Mouse (Mus musculus): ENCODE data around the gene Ankrd24. TPM values are rescaled to one million over a fixed set of nuclear protein-coding genes. Genes with fewer than 3 reads are reported as not detected.

Ankrd24 gene
- 14.5 and 15.0 TPM in 2 replicates for polyA plus RNA-seq (2015; fragmentation: Nextera tagmentation; extraction: Ambion mirVana)

DNA sequence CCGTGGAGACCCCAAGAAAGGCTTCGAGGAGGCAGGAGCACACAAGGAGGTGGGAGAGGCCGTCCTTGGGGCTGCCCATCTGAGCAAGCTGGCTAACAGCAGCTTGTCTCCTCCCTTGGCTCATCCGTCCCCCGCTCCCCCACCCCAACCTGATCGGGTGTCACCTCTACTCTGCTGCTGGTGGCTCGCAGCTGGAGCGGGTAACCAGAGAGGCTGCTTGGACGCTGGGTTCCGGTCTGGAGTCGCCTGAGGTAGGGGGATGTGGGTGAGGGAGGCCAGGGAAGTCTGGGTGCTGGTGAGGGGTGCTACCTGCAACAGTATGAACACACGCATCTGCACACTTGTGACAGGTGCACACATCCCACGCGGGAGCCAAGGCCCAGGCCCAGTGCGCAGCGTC is at the start of gene Ankrd24:
TSS of gene Ankrd24 (plus strand) at position 151 of the 400 bp plus-strand sequence.
- 72% methylated on average over 16 of the region's 16 CpGs for WGBS
- Histone ChIP-seq H3K9me3 (replicated peaks) (no peaks in the 10 kb centered on the region), H3K27ac (replicated peaks) (peak within 1 kb of the TSS; percentile 90)

DNA sequence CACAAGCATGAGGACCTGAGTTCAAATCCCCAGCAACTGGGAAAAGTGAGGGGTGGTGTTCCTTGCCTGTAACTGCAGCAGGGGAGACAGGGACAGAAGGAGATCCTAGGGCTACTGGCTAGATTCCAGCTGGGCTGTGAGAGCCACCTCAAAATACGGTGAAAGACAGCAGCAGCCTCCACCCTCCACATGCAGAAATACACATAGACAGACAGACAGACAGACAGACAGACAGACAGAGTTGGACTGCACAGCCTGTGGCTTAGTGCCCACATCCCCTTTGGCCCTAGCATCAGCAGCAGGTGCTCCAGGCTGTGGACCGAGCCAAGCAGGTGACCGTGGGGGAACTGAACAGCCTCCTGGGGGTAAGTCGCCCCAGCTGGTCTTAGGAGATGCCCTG is 48.4 kb upstream of the Ankrd24 start:
- ATAC-seq (ENCODE audit: insufficient number of reproducible peaks, low FRiP score, low TSS enrichment, low read depth) = no peak

More for the DNA sequence above, at the start of gene Ankrd24:
- peak within 1 kb of the TSS; percentile 64 for H3K9ac ChIP-seq
- peaks cover 31% of the 10 kb centered on the region for H3K4me1 ChIP-seq
- no peaks in the 10 kb centered on the region for H3K27me3 ChIP-seq
- H3K4me2 ChIP-seq (replicated peaks) = peak within 1 kb of the TSS; percentile 61
- peak within 1 kb of the TSS; percentile 70 for H3K4me3 ChIP-seq (replicated peaks)
- peaks cover 26% of the 10 kb centered on the region for H3K36me3 ChIP-seq
- ATAC-seq (ENCODE audit: insufficient number of reproducible peaks, low FRiP score, low TSS enrichment, low read depth) = no peak

DNA sequence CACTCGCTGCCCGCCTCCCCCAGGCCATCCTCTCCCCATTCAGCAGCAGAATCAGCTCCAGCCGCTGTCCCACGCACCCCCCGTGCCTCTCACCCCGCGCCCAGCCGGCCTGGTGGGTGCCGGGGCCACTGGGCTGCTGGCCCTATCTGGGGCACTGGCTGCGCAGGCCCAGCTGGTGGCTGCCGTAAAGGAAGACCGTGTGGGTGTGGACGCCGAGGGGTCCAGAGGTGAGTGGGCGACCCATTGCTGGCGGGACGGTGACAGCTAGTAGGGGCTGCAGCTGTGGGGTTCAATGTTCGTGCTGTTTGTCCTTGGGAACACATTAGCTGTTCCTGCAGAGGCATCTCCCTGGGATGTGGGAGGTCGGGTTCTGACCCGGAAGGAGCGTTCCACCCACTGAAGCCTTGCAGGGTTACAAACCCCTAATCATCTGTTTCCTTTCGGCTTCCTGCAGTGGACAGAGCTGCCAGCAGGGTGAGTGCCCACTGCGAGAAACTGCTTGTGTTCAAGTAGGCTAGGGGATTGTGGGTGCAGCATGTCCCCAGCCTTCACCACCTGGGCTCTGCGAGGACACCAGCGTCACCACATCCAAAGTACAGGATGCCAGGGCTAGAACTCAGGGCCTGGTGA is 47.8 kb upstream of the Ankrd24 start:
- no peaks in the 10 kb centered on the region; the same call in 1 of the 2 replicates for H3K27me3 ChIP-seq
- peaks cover 40% of the 10 kb centered on the region for H3K36me3 ChIP-seq
- no peaks in the 10 kb centered on the region for H3K9me3 ChIP-seq (replicated peaks)
- H3K4me1 ChIP-seq = peaks cover 63% of the 10 kb centered on the region
- no peak overlapping the region for H3K4me3 ChIP-seq (replicated peaks)
- H3K4me2 ChIP-seq (replicated peaks) = 0 out of 2 replicates have a peak overlapping the region, but pooled peaks have one; percentile 15
- no peak for ATAC-seq (ENCODE audit: insufficient number of reproducible peaks, low FRiP score, low TSS enrichment, low read depth)
- WGBS = 47% methylated on average over 25 of the region's 25 CpGs
- no peak overlapping the region for H3K9ac ChIP-seq
- no peak overlapping the region for H3K27ac ChIP-seq (replicated peaks)

More for the DNA sequence above, 48.4 kb upstream of the Ankrd24 start:
- Histone ChIP-seq H3K9me3 (replicated peaks) (no peaks in the 10 kb centered on the region), H3K36me3 (peaks cover 35% of the 10 kb centered on the region), H3K27me3 (no peaks in the 10 kb centered on the region; the same call in 1 of the 2 replicates), H3K4me2 (replicated peaks) (no peak overlapping the region), H3K4me1 (peaks cover 67% of the 10 kb centered on the region), H3K27ac (replicated peaks) (no peak overlapping the region), H3K9ac (no peak overlapping the region), H3K4me3 (replicated peaks) (no peak overlapping the region)
- WGBS = 68% methylated on average over 4 of the region's 4 CpGs

DNA sequence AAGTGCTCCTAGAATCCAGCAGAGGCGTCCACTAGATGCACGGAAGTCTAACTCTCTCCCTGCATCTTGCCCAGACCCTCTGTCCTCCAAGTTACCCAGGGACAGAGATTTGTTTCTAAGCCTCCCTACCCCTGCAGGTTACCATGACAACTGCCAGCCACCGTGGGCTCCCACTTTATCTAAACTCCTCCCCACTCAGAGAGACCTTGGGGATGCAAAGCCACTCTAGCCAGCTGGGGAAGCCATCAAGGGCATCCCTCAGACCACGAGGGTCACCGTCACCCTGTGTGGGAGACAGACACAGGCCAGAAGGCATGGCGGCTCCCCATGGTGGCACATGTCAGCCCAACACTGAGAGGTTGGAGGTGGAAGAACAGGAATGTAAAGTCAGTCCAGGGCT is 45.0 kb upstream of the Ankrd24 start:
- no peaks in the 10 kb centered on the region for H3K27me3 ChIP-seq
- peaks cover 38% of the 10 kb centered on the region for H3K4me1 ChIP-seq
- no peak overlapping the region for H3K4me3 ChIP-seq (replicated peaks)
- no peaks in the 10 kb centered on the region for H3K9me3 ChIP-seq (replicated peaks)
- WGBS = 73% methylated on average over 6 of the region's 6 CpGs
- no peak overlapping the region for H3K9ac ChIP-seq
- H3K27ac ChIP-seq (replicated peaks) = no peak overlapping the region
- no peak overlapping the region for H3K4me2 ChIP-seq (replicated peaks)
- H3K36me3 ChIP-seq = peaks cover 66% of the 10 kb centered on the region
- ATAC-seq (ENCODE audit: insufficient number of reproducible peaks, low FRiP score, low TSS enrichment, low read depth) = no peak

DNA sequence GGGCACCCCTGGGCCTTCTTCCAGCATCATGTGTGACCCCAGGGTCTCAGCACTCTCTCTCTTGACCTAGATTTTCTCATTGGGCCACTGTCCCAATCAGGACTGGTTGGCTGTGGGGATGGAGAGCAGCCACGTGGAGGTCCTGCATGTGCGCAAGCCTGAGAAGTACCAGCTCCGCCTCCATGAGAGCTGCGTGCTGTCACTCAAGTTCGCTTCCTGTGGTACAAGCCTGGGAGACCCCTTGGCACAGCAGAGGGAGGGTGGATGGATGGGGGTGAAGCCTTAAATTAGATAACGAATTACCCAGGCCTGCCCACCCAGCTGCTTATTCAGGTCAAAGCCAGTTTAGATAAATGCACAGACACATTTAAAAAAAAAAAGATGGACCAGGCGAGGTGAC is 39.6 kb upstream of the Ankrd24 start:
- Histone ChIP-seq H3K9me3 (replicated peaks) (no peaks in the 10 kb centered on the region), H3K27ac (replicated peaks) (no peak overlapping the region), H3K4me3 (replicated peaks) (no peak overlapping the region), H3K36me3 (peaks cover 65% of the 10 kb centered on the region), H3K4me1 (no peaks in the 10 kb centered on the region), H3K9ac (no peak overlapping the region), H3K27me3 (0 out of 2 replicates have a peak, but pooled peaks cover 4% of the 10 kb centered on the region), H3K4me2 (replicated peaks) (no peak overlapping the region)
- ATAC-seq (ENCODE audit: insufficient number of reproducible peaks, low FRiP score, low TSS enrichment, low read depth) = no peak
- 75% methylated on average over 7 of the region's 7 CpGs for WGBS

DNA sequence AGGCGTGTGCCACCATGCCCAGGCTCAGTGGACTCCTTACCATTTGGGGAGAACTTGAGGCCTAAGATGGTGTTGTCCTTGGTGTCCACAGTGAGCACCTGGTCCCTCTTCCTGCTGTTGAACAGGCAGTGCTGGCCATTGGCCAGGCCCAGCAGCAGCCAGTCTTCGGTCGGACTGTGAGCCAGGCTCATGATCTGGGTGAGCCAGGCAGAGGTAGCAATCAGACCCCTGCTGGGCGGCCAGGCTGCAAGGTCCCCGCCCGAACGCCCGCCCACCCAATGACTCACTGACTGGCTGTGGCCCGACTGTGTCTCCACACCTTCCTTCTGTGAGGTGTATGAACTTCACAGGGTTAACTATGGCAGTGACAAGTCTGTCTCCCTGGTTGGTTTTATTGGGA is 36.5 kb upstream of the Ankrd24 start:
- Histone ChIP-seq H3K9ac (no peak overlapping the region), H3K9me3 (replicated peaks) (no peaks in the 10 kb centered on the region), H3K36me3 (peaks cover 38% of the 10 kb centered on the region), H3K4me1 (peaks cover 20% of the 10 kb centered on the region), H3K4me3 (replicated peaks) (no peak overlapping the region), H3K4me2 (replicated peaks) (no peak overlapping the region), H3K27me3 (peaks cover 4% of the 10 kb centered on the region; the same call in 1 of the 2 replicates), H3K27ac (replicated peaks) (no peak overlapping the region)
- no peak for ATAC-seq (ENCODE audit: insufficient number of reproducible peaks, low FRiP score, low TSS enrichment, low read depth)
- 61% methylated on average over 9 of the region's 9 CpGs for WGBS

DNA sequence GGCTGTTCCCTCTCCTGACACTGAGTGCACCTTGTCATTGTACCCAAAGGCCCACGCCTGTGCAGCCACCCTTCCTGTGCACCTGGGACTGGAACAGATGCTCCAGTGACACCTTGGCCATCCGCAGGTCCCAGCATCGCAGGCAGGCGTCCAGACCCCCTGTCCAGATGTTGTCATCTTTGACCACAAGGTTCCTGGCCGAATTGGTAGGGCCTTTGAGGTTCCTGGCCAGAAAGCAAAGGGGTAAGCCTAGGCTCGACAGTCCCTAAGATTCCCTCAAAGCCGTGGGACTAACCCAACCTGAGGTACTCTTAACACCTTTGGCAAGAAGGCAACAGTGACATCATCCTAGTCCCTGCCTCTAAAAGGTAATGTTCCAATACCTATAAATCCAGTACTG is 35.7 kb upstream of the Ankrd24 start:
- WGBS = 79% methylated on average over 7 of the region's 7 CpGs
- Histone ChIP-seq H3K4me1 (peaks cover 28% of the 10 kb centered on the region), H3K4me2 (replicated peaks) (no peak overlapping the region), H3K27me3 (peaks cover 4% of the 10 kb centered on the region; the same call in 1 of the 2 replicates), H3K9me3 (replicated peaks) (no peaks in the 10 kb centered on the region), H3K4me3 (replicated peaks) (no peak overlapping the region), H3K27ac (replicated peaks) (no peak overlapping the region), H3K36me3 (peaks cover 30% of the 10 kb centered on the region), H3K9ac (no peak overlapping the region)
- ATAC-seq (ENCODE audit: insufficient number of reproducible peaks, low FRiP score, low TSS enrichment, low read depth) = no peak

DNA sequence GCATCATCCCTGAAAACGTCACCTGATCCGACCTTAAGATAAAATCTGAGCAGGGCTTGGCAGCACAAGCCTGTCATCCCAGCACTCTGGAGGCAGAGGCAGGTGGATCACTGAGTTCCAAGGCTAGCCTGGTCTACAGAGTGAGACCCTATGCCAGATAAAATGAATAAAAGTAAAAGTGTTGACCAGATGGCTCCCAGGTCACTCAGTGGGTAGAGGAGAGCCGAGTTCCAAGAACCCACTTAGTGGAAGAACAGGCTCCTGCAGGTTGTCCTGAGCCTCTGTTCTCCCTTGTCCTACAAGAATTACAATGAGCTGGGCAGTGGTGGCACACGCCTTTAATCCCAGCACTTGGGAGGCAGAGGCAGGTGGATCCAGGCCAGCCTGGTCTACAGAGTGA is 35.1 kb upstream of the Ankrd24 start:
- Histone ChIP-seq H3K9ac (no peak overlapping the region), H3K9me3 (replicated peaks) (no peaks in the 10 kb centered on the region), H3K27ac (replicated peaks) (no peak overlapping the region), H3K4me2 (replicated peaks) (no peak overlapping the region), H3K27me3 (peaks cover 4% of the 10 kb centered on the region; the same call in 1 of the 2 replicates), H3K36me3 (peaks cover 26% of the 10 kb centered on the region), H3K4me3 (replicated peaks) (no peak overlapping the region), H3K4me1 (peaks cover 34% of the 10 kb centered on the region)
- no peak for ATAC-seq (ENCODE audit: insufficient number of reproducible peaks, low FRiP score, low TSS enrichment, low read depth)
- 66% methylated on average over 4 of the region's 4 CpGs for WGBS

DNA sequence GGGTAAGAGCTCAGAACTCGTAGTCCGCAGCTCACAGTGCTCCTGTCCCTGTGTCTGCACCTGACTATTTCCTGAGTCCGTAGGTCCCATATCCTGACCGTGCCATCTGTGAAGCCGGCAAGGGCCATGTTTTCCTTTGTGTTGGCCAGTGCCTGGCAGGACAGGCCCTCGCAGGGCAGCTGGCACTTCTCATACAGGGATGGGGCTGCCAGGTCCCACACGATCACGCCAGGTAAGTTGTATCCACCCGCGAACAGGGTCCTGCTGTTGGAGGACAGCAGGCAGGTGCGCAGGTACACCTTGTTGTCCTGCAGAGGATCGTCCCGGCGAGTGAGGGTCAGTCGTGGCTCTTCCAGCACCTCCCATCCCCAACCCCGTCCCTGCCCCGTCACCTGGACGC is 34.4 kb upstream of the Ankrd24 start:
- Histone ChIP-seq H3K4me2 (replicated peaks) (no peak overlapping the region), H3K36me3 (peaks cover 19% of the 10 kb centered on the region), H3K4me1 (peaks cover 38% of the 10 kb centered on the region), H3K9ac (no peak overlapping the region), H3K27ac (replicated peaks) (no peak overlapping the region), H3K4me3 (replicated peaks) (no peak overlapping the region), H3K9me3 (replicated peaks) (no peaks in the 10 kb centered on the region), H3K27me3 (peaks cover 4% of the 10 kb centered on the region; the same call in 1 of the 2 replicates)
- no peak for ATAC-seq (ENCODE audit: insufficient number of reproducible peaks, low FRiP score, low TSS enrichment, low read depth)
- 74% methylated on average over 18 of the region's 18 CpGs for WGBS

DNA sequence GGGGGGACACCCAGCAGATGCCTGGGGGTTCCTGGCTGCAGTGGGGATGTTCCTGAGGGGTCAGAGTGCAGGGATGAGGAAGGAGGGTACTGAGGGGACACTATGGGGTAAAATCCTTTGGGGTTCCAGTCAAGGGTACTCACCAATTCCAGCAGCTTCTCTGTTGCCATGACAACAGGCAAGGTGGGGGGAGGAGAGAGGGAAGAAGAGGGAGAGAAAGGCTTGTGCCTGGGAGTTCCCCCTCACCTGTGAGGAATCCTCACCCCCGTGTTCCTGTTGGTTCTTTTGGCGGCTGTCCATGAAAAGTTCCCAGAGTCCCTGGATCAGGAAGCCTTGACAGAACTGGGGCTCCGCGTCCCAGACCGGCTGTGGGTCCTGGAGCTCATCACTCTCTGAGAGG is 32.7 kb upstream of the Ankrd24 start:
- peaks cover 5% of the 10 kb centered on the region; the same call in 1 of the 2 replicates for H3K36me3 ChIP-seq
- no peak overlapping the region for H3K4me2 ChIP-seq (replicated peaks)
- no peak for ATAC-seq (ENCODE audit: insufficient number of reproducible peaks, low FRiP score, low TSS enrichment, low read depth)
- no peak overlapping the region for H3K4me3 ChIP-seq (replicated peaks)
- peaks cover 4% of the 10 kb centered on the region; the same call in 1 of the 2 replicates for H3K27me3 ChIP-seq
- 20% methylated on average over 5 of the region's 5 CpGs for WGBS
- H3K27ac ChIP-seq (replicated peaks) = peak overlapping the region; percentile 69
- H3K9me3 ChIP-seq (replicated peaks) = no peaks in the 10 kb centered on the region
- peaks cover 44% of the 10 kb centered on the region for H3K4me1 ChIP-seq
- no peak overlapping the region for H3K9ac ChIP-seq

DNA sequence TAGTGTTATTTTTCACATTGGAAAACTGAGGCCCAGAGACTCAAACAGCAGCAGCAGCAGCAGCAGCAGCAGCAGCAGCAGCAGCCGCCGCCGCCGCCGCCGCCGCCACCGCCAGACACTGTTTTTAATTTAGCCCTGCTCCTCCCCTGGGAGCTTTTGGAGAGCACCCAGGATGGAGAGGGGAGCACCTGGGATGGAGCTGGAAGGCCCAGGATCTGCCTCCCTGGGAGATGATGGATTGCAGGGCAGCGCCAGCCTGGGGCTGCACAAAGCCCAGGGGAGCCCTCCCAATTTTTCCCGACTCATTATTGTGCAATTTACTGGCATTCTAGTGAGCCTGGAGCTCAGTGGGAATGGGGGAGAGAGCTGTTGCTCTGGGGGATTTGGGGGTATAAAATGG is 31.7 kb upstream of the Ankrd24 start:
- peaks cover 54% of the 10 kb centered on the region for H3K4me1 ChIP-seq

More for the DNA sequence above, 31.7 kb upstream of the Ankrd24 start:
- Histone ChIP-seq H3K9ac (no peak overlapping the region; the same call in 1 of the 2 replicates), H3K27me3 (peaks cover 4% of the 10 kb centered on the region; the same call in 1 of the 2 replicates), H3K36me3 (no peaks in the 10 kb centered on the region), H3K27ac (replicated peaks) (peak overlapping the region; percentile 69), H3K9me3 (replicated peaks) (no peaks in the 10 kb centered on the region), H3K4me2 (replicated peaks) (peak overlapping the region; percentile 46), H3K4me3 (replicated peaks) (peak overlapping the region; percentile 26)
- no peak for ATAC-seq (ENCODE audit: insufficient number of reproducible peaks, low FRiP score, low TSS enrichment, low read depth)
- WGBS = 3% methylated on average over 10 of the region's 10 CpGs

All from embryonic facial prominence, embryonic 15.5 days (tissue).